Mouse (Mus musculus) E14TG2a.4 (cell line): ENCODE measurements around the gene Akt1.
A peak's percentile ranks its signal among the peaks of the same experiment; 100 is the strongest.

Source experiments
- H3K27me3 ChIP-seq: 2 replicates; pipeline ENCODE4 v1.6.1; 2014; ENCODE audit warnings: low read length, control low read depth; ENCODE audit not compliant: insufficient read depth
- H3K36me3 ChIP-seq: 2 replicates; pipeline ENCODE4 v1.6.1; 2014; ENCODE audit warnings: low read length, control low read depth; ENCODE audit not compliant: insufficient read depth
- H3K4me1 ChIP-seq: replicated peaks from 2 replicates; pipeline ENCODE4 v1.6.1; 2014; ENCODE audit warnings: low read depth, low read length, control low read depth
- H3K4me3 ChIP-seq: replicated peaks from 2 replicates; pipeline ENCODE4 v1.5.1; 2014; ENCODE audit warnings: mild to moderate bottlenecking, low read length
- H3K9me3 ChIP-seq: 2 replicates; pipeline ENCODE4 v1.6.1; 2014; ENCODE audit warnings: low read length, control low read depth
- CTCF ChIP-seq: conservative IDR thresholded peaks from 2 replicates; pipeline ENCODE4 v1.5.1; 2014; ENCODE audit warnings: low read length
- NANOG ChIP-seq: IDR thresholded peaks from 2 replicates; pipeline ENCODE4 v1.6.1; 2014; ENCODE audit warnings: borderline replicate concordance, low read length, mixed read lengths
- POU5F1 ChIP-seq: IDR thresholded peaks from 2 replicates; pipeline ENCODE4 v1.6.1; 2014; ENCODE audit warnings: low read length, borderline replicate concordance

The Akt1 gene

GRCm38 (mm10) chr12:112696806-112697425 lies 22.2 kb upstream of the Akt1 start:
- H3K4me3 ChIP-seq = no peak overlapping the region
- TF ChIP-seq POU5F1 (no peak), NANOG (no peak), CTCF (no peak)
- H3K36me3 ChIP-seq = peaks cover 4% of the 10 kb centered on the region; the same call in 1 of the 2 replicates
- peaks cover 97% of the 10 kb centered on the region for H3K27me3 ChIP-seq
- H3K9me3 ChIP-seq = no peaks in the 10 kb centered on the region
- peaks cover 30% of the 10 kb centered on the region for H3K4me1 ChIP-seq

DNA sequence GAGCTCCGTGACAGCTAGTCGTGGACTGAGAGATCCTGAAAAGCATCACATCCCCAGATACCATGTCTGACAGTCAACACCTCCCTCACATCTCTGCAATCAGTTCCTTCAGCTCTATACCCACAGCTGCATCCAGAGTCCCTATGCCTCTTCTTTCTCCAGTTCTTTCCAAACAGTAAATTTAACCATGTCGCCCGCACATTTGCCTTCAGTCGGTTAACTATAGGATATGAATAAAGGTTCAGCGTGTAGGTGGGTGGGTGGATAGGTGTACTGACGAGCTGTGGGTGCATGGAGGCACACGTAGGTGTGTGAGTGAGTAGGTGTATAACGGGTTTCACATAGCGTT lies 19.4 kb upstream of the Akt1 start:
- H3K27me3 ChIP-seq = peaks cover 96% of the 10 kb centered on the region
- H3K4me3 ChIP-seq = peak overlapping the region; percentile 79
- TF ChIP-seq NANOG = no peak
- TF ChIP-seq CTCF = no peak
- no peak for TF ChIP-seq POU5F1
- no peaks in the 10 kb centered on the region for H3K9me3 ChIP-seq
- H3K4me1 ChIP-seq = peaks cover 16% of the 10 kb centered on the region
- peaks cover 4% of the 10 kb centered on the region; the same call in 1 of the 2 replicates for H3K36me3 ChIP-seq

GRCm38 (mm10) chr12:112693185-112694126 lies 18.8 kb upstream of the Akt1 start:
- H3K4me3 ChIP-seq = peak overlapping the region; percentile 79
- H3K36me3 ChIP-seq = peaks cover 4% of the 10 kb centered on the region; the same call in 1 of the 2 replicates
- peaks cover 96% of the 10 kb centered on the region for H3K27me3 ChIP-seq
- no peaks in the 10 kb centered on the region for H3K9me3 ChIP-seq
- TF ChIP-seq POU5F1 = no peak
- TF ChIP-seq CTCF = no peak
- no peak for TF ChIP-seq NANOG
- peaks cover 21% of the 10 kb centered on the region for H3K4me1 ChIP-seq

DNA sequence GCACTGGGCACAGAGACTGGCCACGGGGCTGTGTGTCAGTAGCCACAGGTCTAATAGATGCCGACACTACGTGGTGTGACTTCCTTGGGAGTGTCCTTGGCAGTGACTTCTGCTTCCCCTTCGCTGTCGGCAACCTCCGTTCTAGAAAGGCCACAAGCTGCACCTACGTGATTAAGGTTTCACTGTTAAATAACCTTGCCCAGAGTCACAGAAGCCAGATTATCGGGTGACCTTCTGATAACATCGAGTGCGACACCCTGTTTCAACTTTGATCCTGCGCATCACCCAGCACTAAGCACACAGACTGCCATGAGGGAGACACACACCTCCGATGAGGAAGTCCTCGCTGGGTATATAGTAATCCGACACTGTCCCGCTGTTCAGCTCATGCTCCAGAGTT lies 13.8 kb upstream of the Akt1 start:
- peaks cover 3% of the 10 kb centered on the region; the same call in 1 of the 2 replicates for H3K9me3 ChIP-seq
- peaks cover 22% of the 10 kb centered on the region for H3K4me1 ChIP-seq
- TF ChIP-seq CTCF = no peak
- TF ChIP-seq POU5F1 = no peak
- no peak for TF ChIP-seq NANOG
- H3K4me3 ChIP-seq = no peak overlapping the region
- peaks cover 4% of the 10 kb centered on the region; the same call in 1 of the 2 replicates for H3K36me3 ChIP-seq
- H3K27me3 ChIP-seq = peaks cover 93% of the 10 kb centered on the region

DNA sequence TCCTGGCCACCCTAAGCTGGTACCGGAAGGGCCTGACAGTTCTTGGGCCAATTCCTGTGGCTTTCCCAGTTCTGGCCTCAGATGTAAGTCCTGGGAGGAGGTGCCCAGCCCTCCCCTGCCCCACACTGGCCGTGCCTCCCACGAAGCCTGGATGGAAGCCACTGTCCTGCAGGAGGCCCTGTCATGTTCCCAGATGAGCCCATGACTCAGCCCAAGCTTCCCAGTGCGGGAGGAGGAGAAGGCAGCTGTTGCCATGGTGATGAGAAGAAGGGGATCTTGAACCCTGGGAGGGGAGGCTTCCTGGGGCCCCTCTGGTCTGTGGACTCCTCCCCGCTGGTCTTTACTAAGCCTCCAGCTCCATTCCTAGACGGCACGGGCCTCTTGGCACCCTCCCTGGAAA lies 8.7 kb upstream of the Akt1 start:
- Histone ChIP-seq H3K4me3 (no peak overlapping the region), H3K36me3 (no peaks in the 10 kb centered on the region), H3K4me1 (peaks cover 31% of the 10 kb centered on the region), H3K27me3 (peaks cover 91% of the 10 kb centered on the region), H3K9me3 (peaks cover 3% of the 10 kb centered on the region; the same call in 1 of the 2 replicates)
- no peak for TF ChIP-seq POU5F1

- Histone ChIP-seq H3K9me3 (no peaks in the 10 kb centered on the region), H3K4me3 (peak overlapping the region; percentile 84), H3K36me3 (no peaks in the 10 kb centered on the region), H3K27me3 (peaks cover 89% of the 10 kb centered on the region), H3K4me1 (peaks cover 59% of the 10 kb centered on the region)
- TF ChIP-seq NANOG = no peak
Measured at GRCm38 (mm10) chr12:112679027-112679996, 4.6 kb upstream of the Akt1 start.

- Histone ChIP-seq H3K36me3 (no peaks in the 10 kb centered on the region), H3K27me3 (peaks cover 84% of the 10 kb centered on the region), H3K9me3 (no peaks in the 10 kb centered on the region), H3K4me3 (peak within 1 kb of the TSS; percentile 84), H3K4me1 (peaks cover 55% of the 10 kb centered on the region)
- no peak for TF ChIP-seq POU5F1
- no peak for TF ChIP-seq CTCF
- no peak for TF ChIP-seq NANOG
Measured at GRCm38 (mm10) chr12:112678555-112679026, 3.9 kb upstream of the Akt1 start, which contains the start of gene Zbtb42. Zbtb42 (plus strand) TSS chr12:112678828.
